ENCODE assay signal across 11 mouse cellular contexts in the genomic region with DNA sequence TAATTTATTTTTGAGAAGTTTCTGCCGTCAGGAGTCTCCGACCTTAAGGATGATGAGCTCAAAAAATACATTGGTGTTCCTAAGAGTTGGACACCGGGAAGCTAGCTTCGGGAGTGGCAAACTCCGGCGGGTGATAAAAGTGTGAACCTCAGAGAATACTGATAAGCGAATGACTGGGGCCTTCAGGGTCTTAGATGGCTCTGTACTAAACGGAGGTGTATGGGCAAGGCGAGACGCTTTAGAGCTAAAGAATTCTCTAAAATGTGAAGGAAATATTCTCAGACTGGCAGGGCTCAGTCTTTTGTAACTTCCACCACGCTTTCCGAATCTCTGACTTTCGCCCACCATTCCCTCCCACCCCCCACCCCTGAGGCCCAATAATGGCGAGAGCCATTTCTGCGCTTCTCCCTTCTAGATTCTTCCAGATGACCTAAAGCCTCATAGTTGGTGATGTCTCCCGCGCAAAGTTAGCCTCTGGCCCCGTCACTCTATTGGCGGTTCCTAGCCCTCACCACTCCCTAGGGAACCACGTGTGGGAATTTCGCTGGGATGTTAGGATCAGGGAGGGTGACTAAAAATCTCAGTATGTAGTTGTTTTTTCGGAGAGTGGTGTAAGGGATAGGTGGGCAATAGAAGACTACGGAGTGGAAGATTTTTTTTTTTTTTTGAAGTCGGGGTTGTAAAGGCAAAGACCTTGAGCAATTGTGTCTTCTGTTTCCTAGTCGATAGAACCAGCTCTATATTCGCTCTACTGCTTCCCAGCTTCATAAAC. TPM values are rescaled to one million over a fixed set of nuclear protein-coding genes. Genes with fewer than 3 reads are reported as not detected.
DNase-seq lines count a peak whose midpoint lies in the region; ATAC-seq lines count a peak whose summit lies in the region.
"Had no signal": no experiment of that assay in that cellular context is flagged by ENCODE, and none has a peak within 500 bp of the region (broad histone marks: within the 10 kb centered on the region; RNA-seq: fewer than 3 reads in every experiment).

No protein-coding gene starts in this region.

- no peak for ATAC-seq in hindbrain, embryonic 13.5 days (ENCODE audit: low FRiP score)
- ATAC-seq in intestine, embryonic 15.5 days, result no peak

- peak; percentile 35 for DNase-seq in hindbrain, embryonic 10.5 days (ENCODE audit: low spot score)
- peak; percentile 5 for DNase-seq in CD4-positive helper T cell, adult 2 months (ENCODE audit: low read depth, low spot score)
- DNase-seq in ES-CJ7 (ENCODE audit: low read depth, low spot score), result peak; percentile 57
- no peak for DNase-seq in right cerebral cortex, postnatal 14 days
- no peak for DNase-seq in thymus, postnatal 36 days
- no peak for DNase-seq in gastrocnemius, postnatal 4 days (ENCODE audit: low spot score in 2 of 2)

- H3K4me2 ChIP-seq in hindbrain, embryonic 13.5 days, result no peak overlapping the region
- H3K4me2 ChIP-seq in intestine, embryonic 15.5 days (replicated peaks), result 0 out of 2 replicates have a peak overlapping the region, but pooled peaks have one; percentile 96

- no peaks in the 10 kb centered on the region for H3K9me3 ChIP-seq in hindbrain, embryonic 10.5 days
- H3K9me3 ChIP-seq in hindbrain, embryonic 13.5 days, result no peaks in the 10 kb centered on the region
- H3K9me3 ChIP-seq in intestine, embryonic 15.5 days, result no peaks in the 10 kb centered on the region

- no peak overlapping the region for H3K9ac ChIP-seq in hindbrain, embryonic 13.5 days
- H3K9ac ChIP-seq in intestine, embryonic 15.5 days, result no peak overlapping the region

- WGBS in hindbrain, embryonic 10.5 days, result 1% methylated on average over 26 of the region's 26 CpGs
- 1% methylated on average over 26 of the region's 26 CpGs for WGBS in hindbrain, embryonic 13.5 days
- 1% methylated on average over 26 of the region's 26 CpGs for whole genome bisulfite sequencing in intestine, embryonic 15.5 days

- H3K27me3 ChIP-seq in hindbrain, embryonic 10.5 days (ENCODE audit: insufficient read depth, poor library complexity, severe bottlenecking), result peaks cover 84% of the 10 kb centered on the region
- H3K27me3 ChIP-seq in hindbrain, embryonic 13.5 days, result peaks cover 76% of the 10 kb centered on the region
- peaks cover 53% of the 10 kb centered on the region for H3K27me3 ChIP-seq in intestine, embryonic 15.5 days (replicated peaks)

- H3K27ac ChIP-seq in hindbrain, embryonic 10.5 days, result no peak overlapping the region
- H3K27ac ChIP-seq in hindbrain, embryonic 13.5 days, result no peak overlapping the region
- H3K27ac ChIP-seq in intestine, embryonic 15.5 days, result no peak overlapping the region
- H3K27ac ChIP-seq: kidney, postnatal 0 days had no signal

- no peak overlapping the region for H3K4me3 ChIP-seq in hindbrain, embryonic 10.5 days
- no peak overlapping the region for H3K4me3 ChIP-seq in hindbrain, embryonic 13.5 days
- no peak overlapping the region for H3K4me3 ChIP-seq in intestine, embryonic 15.5 days (replicated peaks)
- H3K4me3 ChIP-seq: myocyte had no signal

- H3K36me3 ChIP-seq in hindbrain, embryonic 10.5 days, result no peaks in the 10 kb centered on the region
- no peaks in the 10 kb centered on the region for H3K36me3 ChIP-seq in hindbrain, embryonic 13.5 days
- H3K36me3 ChIP-seq in intestine, embryonic 15.5 days, result no peaks in the 10 kb centered on the region

- H3K4me1 ChIP-seq in hindbrain, embryonic 10.5 days (replicated peaks), result peaks cover 30% of the 10 kb centered on the region
- peaks cover 25% of the 10 kb centered on the region for H3K4me1 ChIP-seq in hindbrain, embryonic 13.5 days (replicated peaks)
- peaks cover 21% of the 10 kb centered on the region for H3K4me1 ChIP-seq in intestine, embryonic 15.5 days (replicated peaks)

RNA-seq across cellular contexts. Expression of a gene that starts 0.6 kb away (rescaled TPM):
- 1.6 and 2.6 TPM in 2 replicates for polyA plus RNA-seq in hindbrain, embryonic 10.5 days (2016; fragmentation: Nextera tagmentation; extraction: Ambion mirVana)
- polyA plus RNA-seq in hindbrain, embryonic 13.5 days (2015; fragmentation: Nextera tagmentation; extraction: Ambion mirVana), result 4.1 and 4.6 TPM in 2 replicates
- polyA plus RNA-seq in intestine, embryonic 15.5 days (2015; fragmentation: Nextera tagmentation; extraction: Ambion mirVana), result 1.2 and 1.3 TPM in 2 replicates
- total RNA-seq in gastrocnemius, postnatal 4 days (2021), result 1 to 10 TPM; 1.1 to 1.2 TPM
- total RNA-seq: MEL had no signal

Comparison
In these comparisons a context has a peak if more than half of its experiments do, and no peak if none do; other contexts are left out.
1. DNase-seq: peak in hindbrain, embryonic 10.5 days (single experiment), CD4-positive helper T cell, adult 2 months (single experiment) and ES-CJ7 (single experiment); none in right cerebral cortex, postnatal 14 days (single experiment), thymus, postnatal 36 days (0 of 2) and gastrocnemius, postnatal 4 days (0 of 2).